Mouse (Mus musculus): Measurements from ENCODE around the gene Cmss1.

DNA sequence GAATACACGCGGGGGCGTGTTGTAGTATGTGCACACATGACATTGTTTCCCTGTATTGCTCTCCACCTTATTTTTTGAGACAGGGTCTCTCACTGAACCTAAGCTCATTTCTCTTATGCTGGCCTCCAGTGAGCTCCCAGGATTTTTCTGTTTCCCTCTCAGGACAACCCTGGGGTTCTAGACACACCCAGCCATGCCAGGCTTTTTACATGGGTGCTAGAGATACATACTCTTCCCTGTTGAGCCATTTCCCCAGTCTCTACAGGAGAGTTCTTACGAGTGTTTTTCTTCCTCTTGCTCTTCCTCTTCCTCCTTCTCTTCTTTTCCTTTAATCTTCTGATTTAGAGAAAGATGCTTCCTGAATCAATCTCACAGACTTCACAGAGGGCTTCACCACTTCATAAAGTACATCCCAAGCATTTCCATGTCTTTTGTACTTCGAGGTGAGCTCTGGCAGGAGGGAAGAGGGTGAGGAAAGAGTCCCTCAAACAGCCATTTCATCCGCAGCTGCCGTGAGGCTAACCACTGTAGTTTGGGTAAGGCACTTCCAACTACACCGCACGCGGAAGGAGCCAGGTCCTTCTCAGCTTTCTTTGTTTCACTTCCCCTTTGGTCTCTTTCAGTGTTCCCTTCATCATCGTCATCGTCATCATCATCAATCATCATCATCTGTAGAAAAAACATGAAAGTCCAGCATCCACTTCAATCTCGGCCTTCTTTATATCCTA is 347.1 kb downstream of the Cmss1 start:
- TF ChIP-seq GATA1 (IDR thresholded peaks at IDR 0.05; ENCODE audit: low read length) (no peak), TAL1 (IDR thresholded peaks at IDR 0.05; ENCODE audit: low read length) (no peak)
